ENCODE assay signal across 8 mouse cellular contexts in genomic region chr3:21936616-21937015, GRCm38 (mm10).
DNase-seq lines count a peak whose midpoint lies in the region; ATAC-seq and TF ChIP-seq lines count a peak whose summit lies in the region.

No protein-coding gene starts in this region.

- peak overlapping the region; percentile 78; the same call in 1 of the 2 replicates for H3K27ac ChIP-seq in hindbrain, embryonic 11.5 days (ENCODE audit: low read depth, low read length)
- peak overlapping the region; percentile 55 for H3K27ac ChIP-seq in liver, postnatal 0 days (ENCODE audit: low read depth)

- no peaks in the 10 kb centered on the region for H3K9me3 ChIP-seq in hindbrain, embryonic 11.5 days (ENCODE audit: control insufficient read depth, low read length)
- H3K9me3 ChIP-seq in liver, postnatal 0 days (ENCODE audit: low read length), result no peaks in the 10 kb centered on the region

- H3K4me3 ChIP-seq in lung, adult 2 months (replicated peaks; ENCODE audit: extremely low read depth, low read depth, low read length), result no peak overlapping the region
- H3K4me3 ChIP-seq in hindbrain, embryonic 11.5 days (ENCODE audit: low read depth, low read length), result no peak overlapping the region
- H3K4me3 ChIP-seq in liver, postnatal 0 days (ENCODE audit: low read depth, low read length), result peak overlapping the region; percentile 31; the same call in 1 of the 2 replicates

- no peaks in the 10 kb centered on the region for H3K36me3 ChIP-seq in hindbrain, embryonic 11.5 days (ENCODE audit: control insufficient read depth, insufficient read depth, low read length)
- no peaks in the 10 kb centered on the region for H3K36me3 ChIP-seq in liver, postnatal 0 days (replicated peaks; ENCODE audit: insufficient read depth, low read length)

- H3K4me1 ChIP-seq in lung, adult 2 months (ENCODE audit: control insufficient read depth, insufficient read depth, low read length), result peaks cover 18% of the 10 kb centered on the region
- H3K4me1 ChIP-seq in hindbrain, embryonic 11.5 days (replicated peaks; ENCODE audit: control insufficient read depth, insufficient read depth, low read length), result peaks cover 8% of the 10 kb centered on the region; the same call in 1 of the 2 replicates
- peaks cover 36% of the 10 kb centered on the region for H3K4me1 ChIP-seq in liver, postnatal 0 days (ENCODE audit: insufficient read depth)

- TF ChIP-seq POLR2A in lung, adult 2 months (IDR thresholded peaks at IDR 0.05; ENCODE audit: borderline replicate concordance, extremely low read depth, low read depth, low read length), result no peak

- H3K4me2 ChIP-seq in hindbrain, embryonic 11.5 days (replicated peaks; ENCODE audit: low read depth, low read length), result peak overlapping the region; percentile 22; the same call in 1 of the 2 replicates
- peak overlapping the region; percentile 68 for H3K4me2 ChIP-seq in liver, postnatal 0 days (ENCODE audit: low read depth, low read length)

- no peak overlapping the region for H3K9ac ChIP-seq in hindbrain, embryonic 11.5 days (ENCODE audit: low read depth, low read length)
- H3K9ac ChIP-seq in liver, postnatal 0 days (replicated peaks), result peak overlapping the region; percentile 59

- 42% methylated on average over 8 of the region's 8 CpGs for WGBS in lung, adult 2 months
- 7% methylated on average over 8 of the region's 8 CpGs for WGBS in hindbrain, embryonic 11.5 days
- 20% methylated on average over 8 of the region's 8 CpGs for WGBS in liver, postnatal 0 days (ENCODE audit: insufficient replicate concordance)

- no peak for TF ChIP-seq EP300 in liver, postnatal 0 days (IDR thresholded peaks at IDR 0.05; ENCODE audit: low read depth)

- no peaks in the 10 kb centered on the region for H3K27me3 ChIP-seq in hindbrain, embryonic 11.5 days (ENCODE audit: control insufficient read depth, insufficient read depth, low read length)
- H3K27me3 ChIP-seq in liver, postnatal 0 days (ENCODE audit: insufficient read depth, low read length), result no peaks in the 10 kb centered on the region

- TF ChIP-seq CTCF in lung, adult 2 months (IDR thresholded peaks at IDR 0.05; ENCODE audit: insufficient read depth, low read length), result no peak
- TF ChIP-seq CTCF in liver, postnatal 0 days (IDR thresholded peaks at IDR 0.05; ENCODE audit: low read depth), result no peak

- ATAC-seq in hindbrain, embryonic 11.5 days (ENCODE audit: low FRiP score), result peak; percentile 26
- ATAC-seq in liver, postnatal 0 days, result no peak

- DNase-seq in adrenal gland, postnatal 14 days, result peak; percentile 11
- DNase-seq in adrenal gland, adult 18-20 months (ENCODE audit: low spot score in 2 of 2), result no peak
- DNase-seq in lung, adult 2 months, result peak; percentile 34
- DNase-seq in lung, postnatal 25 days (ENCODE audit: low spot score), result no peak
- DNase-seq in hindbrain, embryonic 11.5 days (ENCODE audit: low spot score), result peak; percentile 36
- peak; percentile 23 for DNase-seq in liver, postnatal 0 days
- peak; percentile 61 for DNase-seq in thymus, postnatal 0 days (ENCODE audit: low spot score)
- no peak for DNase-seq in ovary, postnatal 10 days (ENCODE audit: low spot score)

Comparison
In these comparisons a context has a peak if more than half of its experiments do, and no peak if none do; other contexts are left out.
1. DNase-seq: peak in adrenal gland, postnatal 14 days (single experiment), lung, adult 2 months (single experiment), hindbrain, embryonic 11.5 days (single experiment), liver, postnatal 0 days (single experiment) and thymus, postnatal 0 days (single experiment); none in adrenal gland, adult 18-20 months (0 of 2), lung, postnatal 25 days (single experiment) and ovary, postnatal 10 days (single experiment).